Mouse (Mus musculus): ENCODE measurements around the gene Ccdc42. TPM values are rescaled to one million over a fixed set of nuclear protein-coding genes. Genes with fewer than 3 reads are reported as not detected.

Gene Ccdc42
- polyA plus RNA-seq, 2 experiments from 2014 or later = not detected

GRCm38 (mm10) chr11:68589055-68589809 is 2.4 kb downstream of the Ccdc42 start:
- no peak for ATAC-seq

GRCm38 (mm10) chr11:68591708-68592107 is 4.9 kb downstream of the Ccdc42 start:
- no peak for ATAC-seq

- no peak for ATAC-seq
These were observed 6.4 kb downstream of the Ccdc42 start for GRCm38 (mm10) chr11:68593247-68593646.

- no peak for ATAC-seq
These were observed 11.1 kb downstream of the Ccdc42 start for GRCm38 (mm10) chr11:68597912-68598311.

GRCm38 (mm10) chr11:68600551-68601021 is 13.8 kb downstream of the Ccdc42 start:
- ATAC-seq = no peak

GRCm38 (mm10) chr11:68601486-68601991 is 14.7 kb downstream of the Ccdc42 start:
- no peak for ATAC-seq

- ATAC-seq = no peak
These were observed 15.5 kb downstream of the Ccdc42 start for GRCm38 (mm10) chr11:68602200-68602931.

- ATAC-seq = no peak
These were observed 20.2 kb downstream of the Ccdc42 start for GRCm38 (mm10) chr11:68607046-68607445.

GRCm38 (mm10) chr11:68609910-68610566 is 23.2 kb downstream of the Ccdc42 start:
- ATAC-seq = no peak

GRCm38 (mm10) chr11:68610567-68610947 is 23.7 kb downstream of the Ccdc42 start:
- ATAC-seq = no peak

- ATAC-seq = no peak
These were observed 26.4 kb downstream of the Ccdc42 start for GRCm38 (mm10) chr11:68613071-68613711.

GRCm38 (mm10) chr11:68622751-68623150 is 35.9 kb downstream of the Ccdc42 start:
- ATAC-seq = no peak

- no peak for ATAC-seq
These were observed 36.5 kb downstream of the Ccdc42 start for GRCm38 (mm10) chr11:68623225-68623870.

- no peak for ATAC-seq
These were observed 37.0 kb downstream of the Ccdc42 start for GRCm38 (mm10) chr11:68623871-68624258.

GRCm38 (mm10) chr11:68631611-68632316 is 44.9 kb downstream of the Ccdc42 start:
- no peak for ATAC-seq

GRCm38 (mm10) chr11:68637861-68638615 is 51.2 kb downstream of the Ccdc42 start:
- ATAC-seq = no peak

GRCm38 (mm10) chr11:68641361-68641760 is 54.5 kb downstream of the Ccdc42 start:
- ATAC-seq = no peak

- ATAC-seq = no peak
These were observed 58.0 kb downstream of the Ccdc42 start for GRCm38 (mm10) chr11:68644781-68645180.
